Mouse (Mus musculus) neural tube, embryonic 15.5 days (tissue): Measurements from ENCODE around the gene Sp2. TPM values are rescaled to one million over a fixed set of nuclear protein-coding genes. Genes with fewer than 3 reads are reported as not detected.

Experiments
- ATAC-seq: fragments of 200-750 bp; cut with Nextera tagmentation; 2 replicates; pipeline ENCODE4 v1.8.0; 2017; ENCODE audit warnings: mild to moderate bottlenecking, moderate TSS enrichment, moderate library complexity; ENCODE audit not compliant: low FRiP score
- H3K27ac ChIP-seq: fragments of 300-500 bp; sonication (generic); replicated peaks from 2 replicates; pipeline ENCODE4 v1.5.1; 2015; ENCODE audit warnings: mild to moderate bottlenecking, inconsistent platforms
- H3K27me3 ChIP-seq: fragments of 300-500 bp; sonication (generic); replicated peaks from 2 replicates; pipeline ENCODE4 v1.6.1; 2015; ENCODE audit warnings: inconsistent platforms
- H3K36me3 ChIP-seq: fragments of 300-500 bp; sonication (generic); 2 replicates; pipeline ENCODE4 v1.6.1; 2015; ENCODE audit warnings: inconsistent platforms
- H3K4me1 ChIP-seq: fragments of 300-500 bp; sonication (generic); 2 replicates; pipeline ENCODE4 v1.6.1; 2015; ENCODE audit warnings: inconsistent platforms
- H3K4me2 ChIP-seq: fragments of 300-500 bp; sonication (generic); 2 replicates; pipeline ENCODE4 v1.6.1; 2015; ENCODE audit warnings: inconsistent platforms, mild to moderate bottlenecking, moderate library complexity
- H3K4me3 ChIP-seq: fragments of 300-500 bp; sonication (generic); replicated peaks from 2 replicates; pipeline ENCODE4 v1.5.1; 2015; ENCODE audit warnings: mild to moderate bottlenecking, inconsistent platforms
- H3K9ac ChIP-seq: fragments of 300-500 bp; sonication (generic); replicated peaks from 2 replicates; pipeline ENCODE4 v1.6.1; 2015; ENCODE audit warnings: mild to moderate bottlenecking, inconsistent platforms
- H3K9me3 ChIP-seq: fragments of 300-500 bp; sonication (generic); replicated peaks from 2 replicates; pipeline ENCODE4 v1.6.1; 2016; ENCODE audit warnings: inconsistent platforms
- WGBS: fragments of 180-500 bp; shearing (Covaris S2); methylation state at CpG from one replicate; pipeline ENCODE4 v1.1.7; 2015; ENCODE audit warnings: mixed read lengths; 5-methylcytosine and 5-hydroxymethylcytosine counted together
- polyA plus RNA-seq: library from polyadenylated mRNA; unstranded; fragments of >200 nt; fragmentation: Nextera tagmentation; extraction: Ambion mirVana; gene quantifications from 2 replicates; pipeline ENCODE4 v1.2.1, GENCODE M21; 2015

Gene Sp2
- polyA plus RNA-seq, 1 experiment from 2014 or later, result 13.0 TPM

DNA sequence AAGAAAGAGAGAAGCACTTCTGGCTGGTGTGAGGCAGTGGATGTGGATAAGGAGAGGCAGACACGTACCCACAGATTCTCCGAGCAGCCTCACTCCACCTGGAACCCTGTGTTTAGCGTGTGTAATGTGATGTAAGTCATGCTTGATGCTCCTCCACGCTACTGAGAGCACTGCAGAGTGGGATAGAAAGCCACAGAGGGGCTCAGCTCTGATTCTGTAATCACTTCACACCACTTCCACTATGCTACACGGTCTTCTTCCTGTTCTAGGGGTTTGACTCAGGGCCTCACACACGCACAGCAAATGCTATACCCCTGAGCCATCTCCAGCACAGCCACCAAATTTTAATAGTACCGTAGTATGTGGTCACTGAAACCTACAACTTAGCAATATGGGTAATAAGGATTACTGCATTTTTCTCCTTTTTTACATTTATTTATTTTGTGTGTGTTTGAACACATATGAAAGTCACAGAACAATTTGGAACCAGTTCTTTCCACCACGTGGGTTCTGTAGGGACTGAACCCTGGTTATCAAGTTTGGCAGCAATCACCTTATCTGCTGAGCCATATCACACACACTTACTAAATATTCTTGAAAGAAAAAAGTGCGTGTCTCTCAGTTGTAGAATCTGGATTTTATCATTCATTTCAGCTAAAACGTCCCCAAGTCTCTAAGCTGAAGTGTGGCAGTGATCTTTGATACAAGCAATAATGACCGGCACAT, 15.1 kb downstream of the Sp2 start:
- Histone ChIP-seq H3K4me3 (no peak overlapping the region), H3K4me2 (no peak overlapping the region), H3K27me3 (no peaks in the 10 kb centered on the region), H3K9ac (no peak overlapping the region), H3K36me3 (no peaks in the 10 kb centered on the region), H3K27ac (peak overlapping the region; percentile 38; the same call in 1 of the 2 replicates), H3K4me1 (peaks cover 31% of the 10 kb centered on the region), H3K9me3 (no peaks in the 10 kb centered on the region)
- ATAC-seq, result no peak
- 88% methylated on average over 11 of the region's 11 CpGs for WGBS

DNA sequence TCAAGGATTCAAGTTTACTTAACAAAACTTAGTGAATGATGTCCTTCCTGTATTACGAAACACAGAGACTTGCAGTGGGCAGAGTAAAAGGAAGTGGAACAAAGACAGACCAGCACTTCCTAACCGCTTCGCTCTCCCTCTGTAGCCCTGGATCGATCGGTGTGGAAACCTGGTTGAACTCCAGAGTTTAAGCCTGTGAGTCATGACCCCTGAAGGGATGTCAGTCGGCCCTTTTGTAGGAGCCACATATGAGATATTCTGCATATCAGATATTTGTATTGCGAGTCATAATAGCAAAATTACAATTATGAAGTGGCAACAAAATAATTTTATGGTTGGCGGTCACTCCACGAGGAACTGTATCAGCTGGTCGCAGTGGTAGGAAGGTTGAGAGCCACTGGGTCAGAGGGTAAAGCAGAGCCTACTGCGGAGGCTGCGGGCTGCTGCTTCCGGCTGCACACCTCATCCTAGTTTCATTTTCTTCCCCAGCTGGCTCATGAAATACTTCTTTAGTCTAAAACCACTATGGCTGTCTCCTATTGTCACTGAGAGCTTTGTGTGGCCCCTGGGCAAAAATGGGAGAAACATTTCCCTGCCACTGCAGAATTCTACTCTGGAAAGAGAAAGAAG, 15.7 kb downstream of the Sp2 start:
- Histone ChIP-seq H3K4me2 (no peak overlapping the region), H3K9me3 (no peaks in the 10 kb centered on the region), H3K27ac (no peak overlapping the region), H3K4me1 (peaks cover 25% of the 10 kb centered on the region), H3K4me3 (no peak overlapping the region), H3K36me3 (peaks cover under 1% of the 10 kb centered on the region), H3K9ac (no peak overlapping the region), H3K27me3 (no peaks in the 10 kb centered on the region)
- ATAC-seq, result no peak
- 86% methylated on average over 13 of the region's 13 CpGs for WGBS

- H3K27ac ChIP-seq, result no peak overlapping the region
- H3K9me3 ChIP-seq, result no peaks in the 10 kb centered on the region
- no peak overlapping the region for H3K4me3 ChIP-seq
- no peak overlapping the region for H3K9ac ChIP-seq
- H3K4me2 ChIP-seq, result no peak overlapping the region
- no peaks in the 10 kb centered on the region for H3K27me3 ChIP-seq
- H3K36me3 ChIP-seq, result peaks cover 9% of the 10 kb centered on the region
- H3K4me1 ChIP-seq, result peaks cover 25% of the 10 kb centered on the region
- no peak for ATAC-seq
- WGBS, result 93% methylated on average over 3 of the region's 3 CpGs
Observed at GRCm38 (mm10) chr11:96966172-96966571, 16.6 kb downstream of the Sp2 start.

DNA sequence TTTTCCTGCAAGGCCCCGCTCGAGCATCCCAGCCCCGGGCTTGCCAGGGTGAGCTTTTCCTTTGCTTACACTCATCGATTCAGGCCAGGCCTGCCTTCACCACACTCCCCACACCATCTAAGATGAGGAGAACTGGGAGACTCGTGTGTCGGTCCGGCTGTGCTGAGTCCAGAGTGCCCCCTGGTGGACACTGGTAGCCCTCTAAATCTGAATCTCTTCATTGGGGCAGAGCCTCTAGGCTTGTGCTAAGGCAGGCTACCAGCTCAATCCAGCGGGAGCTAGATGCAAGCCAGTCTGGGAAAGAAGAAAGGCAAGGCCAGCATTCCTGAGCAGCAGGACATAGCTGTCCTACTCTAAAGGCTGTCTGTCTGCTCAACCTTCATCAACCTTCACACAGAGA, 19.2 kb downstream of the Sp2 start:
- Histone ChIP-seq H3K4me3 (no peak overlapping the region), H3K27me3 (no peaks in the 10 kb centered on the region), H3K4me1 (peaks cover 9% of the 10 kb centered on the region; the same call in 1 of the 2 replicates), H3K4me2 (no peak overlapping the region), H3K9me3 (no peaks in the 10 kb centered on the region), H3K36me3 (peaks cover 31% of the 10 kb centered on the region), H3K9ac (no peak overlapping the region), H3K27ac (no peak overlapping the region)
- peak; percentile 66; the same call in 1 of the 2 replicates for ATAC-seq
- WGBS, result 17% methylated on average over 8 of the region's 8 CpGs

- ATAC-seq, result no peak
- Histone ChIP-seq H3K27me3 (no peaks in the 10 kb centered on the region), H3K27ac (no peak overlapping the region), H3K9me3 (no peaks in the 10 kb centered on the region), H3K4me3 (no peak overlapping the region), H3K4me1 (no peaks in the 10 kb centered on the region), H3K9ac (no peak overlapping the region), H3K4me2 (no peak overlapping the region), H3K36me3 (peaks cover 78% of the 10 kb centered on the region)
- 91% methylated on average over 10 of the region's 10 CpGs for WGBS
Observed at GRCm38 (mm10) chr11:96957061-96957805, 25.5 kb downstream of the Sp2 start.

DNA sequence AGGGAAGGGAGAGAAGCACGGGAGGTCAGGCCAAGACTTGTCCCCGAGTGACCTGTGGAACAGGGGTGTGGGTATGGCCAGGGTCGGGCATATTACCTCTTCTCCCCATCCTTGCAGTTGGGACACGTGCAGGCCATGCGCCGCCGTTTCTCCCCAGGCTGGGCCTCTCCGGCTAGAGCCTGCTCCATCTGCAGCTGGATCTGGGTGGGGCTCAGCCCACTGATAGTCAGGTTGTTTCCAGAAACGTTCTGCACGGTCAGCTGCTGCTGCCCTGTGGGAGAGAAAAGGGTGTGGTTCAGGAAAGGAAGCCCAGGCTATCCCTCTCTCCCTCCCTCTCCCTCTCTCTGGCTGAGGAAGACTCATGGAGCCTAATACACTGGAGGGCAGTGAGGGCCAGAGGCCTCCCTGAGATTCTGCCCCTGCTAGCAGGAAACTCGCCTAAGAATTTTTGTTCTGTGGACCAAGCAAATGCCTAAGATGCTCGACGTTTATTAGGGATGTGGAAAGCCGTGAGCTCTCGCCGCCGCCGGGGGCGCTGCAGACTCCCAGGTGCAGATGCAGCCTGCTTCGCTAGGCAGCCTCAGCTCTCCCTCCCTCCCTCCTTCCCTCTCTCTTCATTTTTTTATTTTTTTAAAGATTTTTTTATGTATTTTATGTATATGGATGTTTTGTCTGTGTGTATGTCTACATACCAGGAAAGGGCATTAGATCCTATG, 26.6 kb downstream of the Sp2 start:
- H3K9me3 ChIP-seq, result no peaks in the 10 kb centered on the region
- H3K27me3 ChIP-seq, result no peaks in the 10 kb centered on the region
- WGBS, result 69% methylated on average over 20 of the region's 20 CpGs
- no peak overlapping the region for H3K27ac ChIP-seq
- no peak overlapping the region for H3K4me3 ChIP-seq
- peaks cover 79% of the 10 kb centered on the region for H3K36me3 ChIP-seq
- H3K4me1 ChIP-seq, result no peaks in the 10 kb centered on the region
- H3K9ac ChIP-seq, result no peak overlapping the region
- no peak overlapping the region for H3K4me2 ChIP-seq
- ATAC-seq, result no peak

- no peaks in the 10 kb centered on the region for H3K9me3 ChIP-seq
- H3K27ac ChIP-seq, result no peak overlapping the region
- H3K9ac ChIP-seq, result no peak overlapping the region
- 95% methylated on average over 4 of the region's 4 CpGs for WGBS
- H3K27me3 ChIP-seq, result no peaks in the 10 kb centered on the region
- no peaks in the 10 kb centered on the region for H3K4me1 ChIP-seq
- peaks cover 73% of the 10 kb centered on the region for H3K36me3 ChIP-seq
- no peak overlapping the region for H3K4me2 ChIP-seq
- no peak for ATAC-seq
- no peak overlapping the region for H3K4me3 ChIP-seq
Observed at GRCm38 (mm10) chr11:96955094-96955493, 27.7 kb downstream of the Sp2 start.

DNA sequence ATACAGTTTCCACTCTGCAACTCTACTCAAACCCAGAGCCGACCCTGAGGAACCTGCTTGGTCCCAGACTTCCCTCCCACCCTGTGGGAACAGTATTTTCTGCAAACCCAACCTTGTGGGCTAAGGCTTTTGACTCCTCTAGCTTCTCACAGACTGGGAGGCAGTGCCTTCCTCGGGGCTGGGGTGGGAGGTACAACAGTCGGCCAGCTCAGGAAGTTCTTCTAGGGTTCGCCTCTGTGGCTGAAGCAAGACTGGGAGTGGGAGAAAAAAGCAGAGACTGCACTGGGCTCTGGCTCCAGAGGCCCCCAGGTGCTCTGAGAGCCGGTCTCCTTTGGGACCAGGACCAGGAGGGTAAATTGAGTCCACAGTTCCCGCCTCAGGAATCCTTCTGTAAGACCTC, 29.9 kb downstream of the Sp2 start:
- WGBS, result 81% methylated on average over 6 of the region's 6 CpGs
- Histone ChIP-seq H3K4me1 (no peaks in the 10 kb centered on the region), H3K27ac (no peak overlapping the region), H3K4me3 (no peak overlapping the region), H3K4me2 (no peak overlapping the region), H3K36me3 (peaks cover 60% of the 10 kb centered on the region), H3K27me3 (no peaks in the 10 kb centered on the region), H3K9me3 (no peaks in the 10 kb centered on the region), H3K9ac (no peak overlapping the region)
- no peak for ATAC-seq

DNA sequence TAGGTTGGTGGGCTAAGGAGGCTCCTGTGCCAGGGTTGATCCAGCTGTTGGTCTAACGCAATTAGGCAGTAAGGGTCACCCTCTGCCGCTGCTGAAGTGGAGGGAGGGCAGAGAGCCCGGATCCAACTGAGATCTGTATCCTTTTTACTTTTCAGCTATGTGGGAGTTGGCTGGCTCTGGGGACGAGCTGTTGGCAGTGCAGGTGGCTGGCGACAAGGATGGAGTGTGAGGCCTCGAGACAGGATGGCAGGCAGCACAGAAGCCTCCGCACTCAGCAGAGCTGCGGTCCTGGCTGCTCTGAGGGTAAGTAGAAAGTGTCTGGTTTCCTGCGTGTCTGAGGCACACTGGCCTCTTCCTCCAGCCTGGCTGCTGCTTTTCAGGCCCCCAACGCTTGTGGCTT, 30.3 kb downstream of the Sp2 start:
- WGBS, result 89% methylated on average over 10 of the region's 10 CpGs
- no peak overlapping the region for H3K9ac ChIP-seq
- H3K4me2 ChIP-seq, result no peak overlapping the region
- H3K27me3 ChIP-seq, result no peaks in the 10 kb centered on the region
- H3K4me3 ChIP-seq, result no peak overlapping the region
- ATAC-seq, result no peak
- H3K9me3 ChIP-seq, result no peaks in the 10 kb centered on the region
- H3K4me1 ChIP-seq, result no peaks in the 10 kb centered on the region
- no peak overlapping the region for H3K27ac ChIP-seq
- H3K36me3 ChIP-seq, result peaks cover 56% of the 10 kb centered on the region

DNA sequence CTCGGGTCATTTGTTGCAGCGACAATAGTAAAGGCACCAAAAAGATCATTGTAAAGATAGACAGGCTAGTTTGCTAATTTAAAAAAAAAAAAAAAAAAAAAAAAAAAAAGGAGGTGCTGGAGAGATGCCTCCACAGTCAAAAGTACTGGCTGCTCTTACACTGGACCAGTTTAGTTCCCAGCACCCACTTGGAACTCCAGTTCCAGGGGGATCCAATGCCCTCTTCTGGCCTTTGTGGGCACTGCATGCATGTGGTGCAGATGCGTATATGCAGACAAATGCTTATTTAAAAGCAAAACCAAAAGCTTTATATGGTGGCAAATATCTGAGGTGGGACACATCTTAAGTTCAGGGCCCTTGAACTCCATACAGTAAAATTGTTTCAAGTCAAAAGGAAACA, 32.0 kb downstream of the Sp2 start:
- no peak overlapping the region for H3K4me3 ChIP-seq
- no peak overlapping the region for H3K4me2 ChIP-seq
- WGBS, result 97% methylated on average over 3 of the region's 3 CpGs
- H3K4me1 ChIP-seq, result peaks cover 4% of the 10 kb centered on the region; the same call in 1 of the 2 replicates
- H3K27me3 ChIP-seq, result no peaks in the 10 kb centered on the region
- no peak overlapping the region for H3K9ac ChIP-seq
- no peaks in the 10 kb centered on the region for H3K9me3 ChIP-seq
- H3K27ac ChIP-seq, result no peak overlapping the region
- peaks cover 40% of the 10 kb centered on the region for H3K36me3 ChIP-seq
- no peak for ATAC-seq

DNA sequence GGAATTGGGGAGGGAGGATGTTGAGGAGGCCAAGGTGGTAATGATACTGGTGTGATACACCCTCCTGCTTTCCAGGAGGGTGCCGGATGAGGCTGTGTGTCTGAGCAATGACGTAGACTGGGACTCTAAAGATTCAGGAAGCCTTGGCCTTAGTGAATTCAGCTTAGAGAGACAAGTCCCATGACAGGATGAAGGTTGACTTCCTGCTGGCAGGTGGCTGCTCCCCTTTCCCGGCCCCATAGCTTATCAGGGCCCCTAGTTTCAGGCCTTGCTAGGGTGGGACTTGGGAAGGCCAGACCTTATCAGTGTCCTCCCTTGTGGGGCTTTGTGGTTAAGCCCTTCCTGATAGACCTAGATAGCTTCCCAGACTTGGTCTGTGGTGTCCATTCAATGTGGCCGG, 34.9 kb downstream of the Sp2 start:
- H3K9ac ChIP-seq, result no peak overlapping the region
- no peak overlapping the region for H3K4me3 ChIP-seq
- peaks cover 20% of the 10 kb centered on the region for H3K36me3 ChIP-seq
- no peak for ATAC-seq
- no peak overlapping the region for H3K27ac ChIP-seq
- peaks cover 24% of the 10 kb centered on the region for H3K4me1 ChIP-seq
- H3K4me2 ChIP-seq, result no peak overlapping the region
- 93% methylated on average over 4 of the region's 4 CpGs for WGBS
- H3K9me3 ChIP-seq, result no peaks in the 10 kb centered on the region
- no peaks in the 10 kb centered on the region for H3K27me3 ChIP-seq
